Mouse (Mus musculus) kidney, adult 9 months (tissue): Measurements from ENCODE around the gene Ccdc92b.
"Not testable (repeated sequence)": the region's sequence is repeated elsewhere in the genome, so short reads cannot be mapped to it uniquely, and the experiment has no call there.

Experiments used
- DNase-seq: peaks from one replicate; pipeline ENCODE4 v3.0.0; 2022

Ccdc92b gene

DNA sequence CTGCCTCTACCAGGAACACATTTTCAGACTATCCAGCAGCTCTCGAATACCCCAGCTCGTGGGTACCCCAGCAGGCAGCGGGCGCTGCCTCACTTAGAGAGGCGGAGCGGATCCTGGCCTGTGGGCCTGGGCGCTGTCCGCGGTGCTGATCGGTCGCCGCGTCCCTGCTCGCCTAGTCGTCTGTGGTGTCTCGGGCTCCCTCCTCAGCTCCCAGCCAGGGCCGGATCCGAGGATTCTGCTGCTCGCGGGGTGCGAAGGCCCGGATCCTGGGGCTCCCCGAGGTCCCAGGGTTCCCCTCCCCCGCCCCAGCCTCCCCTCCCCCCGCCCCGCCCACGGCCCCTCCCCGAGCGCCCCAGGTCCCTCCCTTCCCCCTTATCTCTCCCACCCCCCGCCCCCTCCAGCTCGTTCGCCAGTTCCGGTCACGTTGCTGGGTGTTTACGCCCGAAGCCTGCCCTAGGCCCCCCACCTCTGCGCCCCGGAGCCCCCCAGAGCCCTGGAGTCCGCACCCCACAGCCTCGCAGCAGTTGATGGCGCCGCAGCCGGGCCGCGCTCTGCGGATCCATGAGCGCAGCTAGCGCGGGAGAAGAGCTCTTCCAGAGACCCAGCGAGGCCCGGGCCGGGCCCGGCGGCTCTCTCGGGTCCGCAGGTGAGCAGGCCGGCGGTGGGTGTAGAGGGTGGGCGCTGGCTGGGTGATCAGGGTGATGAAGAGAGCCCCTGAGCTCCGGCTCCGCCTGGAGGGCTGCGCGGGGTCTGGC, at the start of gene Ccdc92b:
Gene Ccdc92b, plus strand, starts transcription at position 405 of the 755 bp plus-strand sequence.
- DNase-seq, result peak; percentile 76

DNA sequence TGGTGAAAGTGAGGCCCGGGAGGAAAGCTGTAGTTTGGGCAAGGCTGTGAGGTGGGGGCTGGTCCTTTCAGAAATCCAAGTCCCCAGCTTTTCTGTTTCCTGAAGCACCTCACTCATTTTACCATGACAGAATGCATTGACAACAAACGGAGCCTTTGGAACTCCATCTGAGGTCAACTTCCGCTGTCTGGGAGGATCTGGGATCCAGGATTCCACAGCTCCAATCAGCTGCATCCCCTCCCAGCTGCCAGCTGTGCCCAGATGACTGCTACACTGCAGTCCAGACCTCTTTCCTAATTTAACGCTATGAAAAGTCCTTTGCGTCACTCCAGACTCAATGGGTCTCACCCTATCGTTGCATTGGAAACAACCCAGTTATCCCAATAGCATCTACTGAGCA, 49.7 kb upstream of the Ccdc92b start:
- DNase-seq, result no peak

DNA sequence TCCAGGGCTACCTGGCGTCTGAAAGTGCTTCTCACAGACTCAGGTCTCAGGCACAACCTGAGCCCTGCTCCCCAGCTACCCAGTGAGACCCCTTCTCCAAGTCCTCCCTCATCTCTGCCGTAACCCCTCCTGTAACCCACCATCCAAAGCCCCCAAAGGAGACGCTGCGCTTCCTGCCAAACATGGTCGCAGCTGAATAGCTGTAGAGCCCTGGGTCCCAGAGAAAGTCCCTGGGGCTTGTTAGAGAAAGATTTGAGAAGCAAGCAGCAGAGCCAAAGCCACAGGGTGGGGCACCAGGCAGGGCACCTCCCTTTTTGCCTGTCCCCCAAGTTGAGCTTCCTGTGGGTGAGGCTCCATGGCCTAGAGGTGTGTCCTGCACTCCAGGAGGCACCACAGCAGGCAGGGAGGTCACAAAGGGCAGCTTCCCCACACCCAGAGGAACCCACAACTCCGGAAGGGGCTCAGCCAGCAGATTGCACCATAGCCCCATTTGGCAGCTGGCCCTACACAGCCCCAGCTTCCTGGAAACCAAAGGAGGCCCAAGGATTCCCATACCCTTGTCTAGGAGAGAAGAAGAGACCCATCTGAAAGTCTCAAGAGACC, 46.8 kb upstream of the Ccdc92b start:
- no peak for DNase-seq

DNA sequence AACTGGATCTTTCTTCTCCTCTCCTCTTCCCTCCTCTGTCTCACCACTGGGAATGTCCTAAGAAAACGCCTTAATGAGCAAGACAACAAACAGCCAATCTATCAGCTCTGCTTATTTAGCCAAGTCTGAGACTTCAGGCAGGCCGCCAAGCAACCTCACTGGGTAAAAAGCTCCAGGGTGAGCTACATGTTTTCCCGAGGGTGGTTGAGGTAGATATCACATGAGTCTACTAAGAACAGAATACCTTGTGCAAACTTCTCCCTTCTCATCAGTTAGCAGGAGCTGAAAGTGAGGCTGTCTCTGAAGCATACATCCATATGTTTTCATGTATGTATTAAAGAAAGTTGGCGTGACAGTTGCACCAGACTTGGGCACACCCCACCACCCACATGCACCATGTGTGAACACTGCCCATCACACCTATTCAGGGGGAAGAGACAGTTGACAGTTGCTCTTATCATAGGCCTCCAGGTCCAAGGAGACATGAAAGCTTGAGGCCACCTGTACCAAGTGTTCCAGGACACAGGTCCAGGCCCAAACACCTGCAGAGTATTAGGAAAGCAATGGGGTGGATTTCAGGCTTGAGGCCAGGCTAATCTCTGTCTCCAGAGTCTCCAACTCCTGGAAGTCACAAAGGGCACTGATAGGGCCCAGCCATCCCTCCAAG, 44.5 kb upstream of the Ccdc92b start:
- DNase-seq, result no peak

DNA sequence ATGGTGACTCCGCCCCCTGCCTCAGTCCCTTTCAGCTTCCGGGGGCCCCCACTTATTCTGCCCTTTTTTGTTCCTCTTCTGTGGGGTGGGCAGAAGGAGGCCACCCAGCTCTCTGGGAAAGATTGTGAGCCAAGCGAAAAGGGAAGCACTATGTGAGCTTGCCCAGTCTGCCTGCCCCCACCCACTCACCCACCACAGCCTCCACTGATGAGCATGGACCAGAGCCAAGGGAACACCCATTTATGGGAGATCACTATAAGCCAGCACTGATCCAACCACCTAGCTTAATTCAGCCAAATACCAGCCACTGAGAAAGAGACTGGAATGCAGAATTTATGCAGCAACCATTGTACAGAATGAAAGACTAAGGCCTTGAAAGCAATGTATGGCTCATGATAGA, 43.5 kb upstream of the Ccdc92b start:
- DNase-seq, result no peak

DNA sequence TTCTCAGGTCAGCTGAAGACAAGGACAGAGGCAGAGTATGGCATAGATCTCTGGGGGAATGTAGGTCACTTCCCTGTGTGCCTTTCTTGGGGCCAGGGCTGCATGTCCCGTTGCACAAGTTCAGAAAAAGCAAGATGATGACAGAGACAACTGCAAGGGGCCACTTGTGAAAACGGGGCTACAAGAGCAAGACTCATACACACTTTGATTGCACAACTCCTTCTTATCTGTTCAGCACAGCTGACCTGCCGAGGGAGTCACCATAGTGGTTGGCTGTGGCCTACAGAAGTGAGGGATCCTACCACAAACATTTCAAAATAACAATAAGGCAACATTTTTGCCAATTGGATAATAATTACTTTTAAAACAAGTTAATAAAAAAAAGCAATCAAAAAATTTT, 42.3 kb upstream of the Ccdc92b start:
- DNase-seq, result no peak

DNA sequence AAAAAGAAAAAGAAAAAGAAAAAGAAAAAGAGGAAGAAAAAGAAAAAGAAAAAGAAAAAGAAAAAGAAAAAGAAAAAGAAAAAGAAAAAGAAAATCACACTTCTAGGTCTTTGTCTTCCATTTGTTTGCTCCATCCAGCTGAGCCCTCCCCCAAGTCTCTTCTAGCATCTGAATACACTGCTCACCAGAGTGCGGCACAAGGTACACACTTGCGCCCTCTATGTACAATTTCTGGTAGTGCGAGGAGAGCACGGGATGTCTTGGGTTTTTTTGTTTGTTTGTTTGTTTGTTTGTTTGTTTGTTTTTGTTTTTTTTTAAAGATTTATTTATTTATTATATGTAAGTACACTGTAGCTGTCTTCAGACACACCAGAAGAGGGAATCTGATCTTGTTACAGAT, 38.1 kb upstream of the Ccdc92b start:
- DNase-seq, result not testable (repeated sequence)

DNA sequence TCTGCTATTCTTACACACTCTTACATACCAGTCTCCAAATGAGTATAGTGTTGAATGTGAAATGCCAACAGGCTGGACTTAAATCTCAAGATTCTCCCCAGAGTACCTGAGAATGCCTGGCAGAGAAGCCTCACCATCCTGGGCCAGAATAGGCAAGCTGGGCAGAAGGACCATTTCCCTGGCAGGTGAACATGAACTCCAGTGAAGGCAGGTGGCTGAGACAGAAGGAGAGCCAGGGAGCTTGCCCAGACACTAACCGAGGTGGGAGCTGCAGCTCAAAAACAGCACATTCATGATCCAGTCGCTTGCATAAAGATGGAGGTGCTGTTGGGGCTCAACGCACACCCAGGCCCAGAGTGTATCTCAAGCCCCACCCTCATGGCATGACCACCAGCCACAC, 36.9 kb upstream of the Ccdc92b start:
- DNase-seq, result no peak

DNA sequence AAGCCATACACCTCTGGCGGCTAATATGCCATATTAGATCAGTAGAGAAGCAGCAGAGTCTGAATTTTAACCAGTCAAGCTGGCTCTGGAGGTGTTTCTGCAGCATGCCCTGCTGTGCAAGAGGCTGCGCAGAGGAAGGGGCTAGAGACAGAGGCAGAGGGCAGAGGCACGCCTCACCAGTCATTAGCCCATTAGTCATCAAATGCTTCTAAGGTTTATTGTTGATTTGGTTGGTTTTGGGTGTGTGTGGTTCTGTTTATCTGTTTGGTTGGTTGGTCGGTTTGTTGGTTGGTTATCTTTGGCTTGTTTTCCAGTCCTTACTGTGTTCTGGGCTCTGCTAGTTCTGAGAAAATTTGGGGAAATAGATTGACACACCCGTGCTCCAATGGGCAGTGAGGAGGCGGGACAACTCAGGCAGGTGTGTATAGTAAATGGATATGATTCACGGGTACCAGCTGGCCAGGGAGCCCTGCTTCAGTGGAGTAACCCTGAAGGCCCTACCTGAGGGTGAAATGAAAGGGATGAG, 35.5 kb upstream of the Ccdc92b start:
- DNase-seq, result no peak

DNA sequence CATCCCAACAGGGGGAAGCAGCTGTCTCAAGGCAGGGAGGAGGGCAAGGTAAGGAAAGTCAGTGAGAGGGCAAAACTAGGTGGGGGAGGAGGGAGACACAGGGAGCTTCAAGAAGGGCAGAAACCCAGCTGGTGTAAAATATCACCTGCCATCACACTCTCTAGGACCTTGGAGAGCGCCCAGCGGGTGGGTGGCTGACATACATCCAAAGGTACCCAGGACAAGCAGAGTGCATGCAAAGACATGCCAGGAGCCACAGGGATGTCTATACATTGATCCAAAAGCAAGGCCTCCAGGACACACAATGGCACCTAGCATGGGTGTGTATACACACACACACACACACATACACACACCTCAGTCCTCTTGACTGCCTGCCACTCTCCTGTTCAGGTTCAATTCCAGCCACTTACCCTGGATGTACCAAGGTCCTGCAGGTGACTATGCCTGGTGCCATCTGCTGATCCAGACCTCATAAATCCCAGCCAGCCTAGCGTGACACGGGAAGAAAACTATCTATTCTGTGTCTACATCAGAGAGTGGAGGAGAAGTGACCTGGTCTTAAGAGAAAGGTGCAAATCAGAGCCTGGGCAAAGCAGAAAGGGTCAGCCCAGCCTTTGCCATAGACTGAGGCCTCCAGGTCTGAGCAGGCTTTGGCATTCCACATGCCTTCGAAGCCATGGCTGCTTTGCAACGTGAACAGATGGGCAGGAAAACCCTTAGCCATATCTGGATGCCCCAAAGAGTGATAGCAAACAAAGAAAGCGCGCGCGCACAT, 34.3 kb upstream of the Ccdc92b start:
- DNase-seq, result peak; percentile 4

DNA sequence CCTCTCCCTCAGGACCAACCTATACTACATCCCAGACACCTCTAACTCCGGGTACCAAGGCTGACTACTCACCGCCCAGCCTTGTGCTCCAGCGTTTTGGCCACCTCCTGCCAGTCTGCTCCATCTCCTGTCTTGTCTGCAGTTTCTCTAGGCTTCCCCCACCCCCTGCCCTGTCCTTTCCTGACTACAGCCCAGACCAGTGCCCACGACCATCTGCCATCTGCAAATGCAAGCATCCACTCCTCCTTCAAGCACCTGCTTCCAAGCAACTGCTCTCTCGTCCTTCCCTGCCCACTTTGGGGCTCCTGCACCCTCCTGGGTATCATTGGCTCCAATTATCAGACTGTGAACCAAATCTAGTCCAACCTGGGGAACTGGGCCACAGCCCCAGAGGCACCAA, 33.0 kb upstream of the Ccdc92b start:
- DNase-seq, result no peak

DNA sequence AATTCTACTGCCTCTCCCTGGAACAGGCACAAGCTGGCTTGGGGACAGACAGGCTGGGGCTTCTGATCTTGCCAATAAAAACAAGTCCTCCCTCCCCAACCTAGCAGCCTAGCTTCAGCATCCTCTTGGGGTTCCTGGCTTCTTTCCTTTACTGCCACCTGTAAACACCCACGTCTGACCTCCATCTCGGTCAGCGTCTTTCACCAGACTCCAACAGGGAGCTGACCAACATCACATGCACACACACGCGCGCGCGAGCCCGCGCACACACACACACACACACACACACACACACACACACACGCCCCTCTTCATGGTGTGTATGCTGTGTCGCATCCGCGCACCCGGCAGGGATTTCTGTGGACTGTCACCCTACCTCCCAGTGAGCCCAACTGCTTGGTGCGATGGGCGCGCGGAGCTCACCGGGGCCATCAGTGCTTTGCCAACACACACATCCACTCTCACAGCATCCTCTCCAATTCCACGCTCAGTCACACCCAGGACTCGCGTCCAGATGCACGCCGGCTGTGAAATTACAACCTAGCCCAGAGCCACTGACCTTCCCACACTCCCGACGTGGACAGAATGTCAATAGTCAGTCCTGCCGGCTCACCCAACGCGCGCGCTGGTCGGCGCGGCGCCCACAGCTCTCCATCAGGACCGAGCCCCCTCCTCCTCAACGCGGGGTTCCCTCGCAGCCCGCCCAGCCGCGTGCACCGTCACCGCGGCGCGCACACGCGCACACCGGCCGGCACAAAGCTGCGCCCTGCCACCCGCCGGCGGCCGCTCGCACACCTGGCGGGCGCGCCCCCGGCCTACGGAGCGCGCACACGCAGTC, 29.8 kb upstream of the Ccdc92b start:
- DNase-seq, result no peak

DNA sequence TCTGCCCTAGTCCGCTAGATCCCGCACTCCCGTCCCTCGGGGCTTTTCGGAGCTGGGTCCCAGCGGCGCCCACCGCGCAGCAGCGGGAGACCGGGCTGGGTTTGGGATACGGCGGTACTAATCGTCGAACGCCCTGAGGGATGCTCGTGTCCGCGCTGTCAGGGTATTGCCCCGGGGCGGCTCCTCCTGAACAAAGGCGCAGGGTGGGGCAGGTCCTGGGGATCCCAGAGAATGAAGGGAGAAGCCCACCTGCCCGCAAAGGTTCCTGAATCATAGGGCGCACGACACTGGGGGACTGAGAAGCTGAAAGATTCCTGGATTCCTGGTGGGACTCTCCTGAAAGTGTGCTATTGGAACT, 29.2 kb upstream of the Ccdc92b start:
- DNase-seq, result no peak

DNA sequence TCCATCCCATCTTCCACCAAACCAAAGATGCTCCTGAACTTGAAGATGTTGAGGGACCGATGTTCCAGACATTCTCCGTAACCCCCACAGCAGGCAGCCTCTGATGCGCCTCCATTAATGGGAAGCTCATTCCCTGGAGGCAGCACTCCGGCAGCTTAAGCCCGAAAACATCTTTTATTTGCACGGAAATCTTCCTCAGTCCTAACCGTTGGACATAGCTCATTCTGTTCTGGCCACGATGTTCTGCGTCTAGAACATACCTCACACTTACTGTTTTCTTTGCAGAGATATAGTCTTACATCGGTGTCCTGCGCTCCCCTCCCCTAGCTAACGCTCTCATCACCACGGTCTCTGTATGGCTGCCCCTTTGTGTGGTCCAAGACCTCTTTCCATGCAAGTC, 28.7 kb upstream of the Ccdc92b start:
- no peak for DNase-seq

DNA sequence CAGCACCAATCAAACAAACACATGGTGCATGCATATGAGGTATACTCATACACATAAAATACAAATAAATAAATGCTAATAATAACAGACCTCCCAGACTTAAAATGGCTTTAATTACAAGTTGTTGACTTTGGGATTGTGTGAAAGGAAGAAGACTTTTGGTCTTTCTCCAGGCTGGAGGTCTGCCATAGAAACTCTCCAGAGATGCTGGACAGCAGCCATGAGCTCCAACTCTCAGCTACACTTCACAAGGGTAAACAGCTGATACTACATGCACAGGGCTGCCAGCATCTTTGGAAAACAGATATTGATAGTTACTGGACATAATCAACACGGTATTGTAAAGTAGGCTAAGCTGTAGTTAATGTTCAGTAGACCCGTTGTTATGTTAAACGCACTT, 27.2 kb upstream of the Ccdc92b start:
- no peak for DNase-seq

DNA sequence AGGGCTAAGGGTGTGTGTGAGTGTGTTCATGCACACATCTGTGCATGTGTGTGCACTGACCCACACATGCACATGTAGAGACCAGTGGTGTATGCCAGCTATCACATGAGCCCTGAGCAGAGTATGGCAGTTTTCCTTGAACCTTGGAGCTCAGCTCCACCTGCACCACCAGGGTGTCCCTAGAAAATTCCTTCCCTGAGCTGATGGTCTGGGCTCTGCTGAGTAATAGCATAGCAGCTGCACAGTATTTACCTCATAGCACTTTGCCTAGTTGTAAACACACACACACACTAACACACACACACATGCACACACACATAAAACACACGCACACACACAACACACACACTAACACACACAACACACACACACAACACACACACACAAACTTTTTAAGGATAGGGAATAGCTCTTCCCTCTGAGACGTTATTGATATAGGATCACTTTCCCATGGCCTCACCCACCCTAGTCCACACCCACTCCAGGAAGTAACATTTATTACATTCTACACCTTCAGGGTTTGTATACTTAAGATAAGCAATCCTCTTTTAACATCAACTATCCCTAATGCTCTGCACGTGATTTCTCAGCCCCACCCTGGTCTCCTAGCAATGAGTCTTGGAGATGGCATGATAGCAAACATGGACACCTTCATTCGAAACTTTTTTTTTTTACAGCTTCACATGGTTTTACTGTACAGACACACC, 22.0 kb upstream of the Ccdc92b start:
- DNase-seq, result no peak

DNA sequence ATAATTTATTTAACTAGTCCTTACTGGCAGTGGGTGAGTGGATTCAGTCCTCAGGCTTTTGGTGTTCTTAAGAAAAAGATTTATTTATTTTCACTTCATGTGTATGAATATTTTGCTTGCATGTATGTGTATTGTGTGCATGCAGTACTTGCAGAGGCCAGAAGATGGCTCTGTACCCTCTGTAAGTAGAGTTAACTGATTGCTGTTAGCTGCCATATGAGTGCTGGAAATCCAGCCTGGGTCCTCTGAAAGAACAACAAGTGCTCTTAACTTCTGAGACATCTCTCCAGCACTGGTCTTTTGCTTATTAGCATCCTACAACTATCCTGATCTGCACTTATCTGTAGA, 21.4 kb upstream of the Ccdc92b start:
- no peak for DNase-seq

DNA sequence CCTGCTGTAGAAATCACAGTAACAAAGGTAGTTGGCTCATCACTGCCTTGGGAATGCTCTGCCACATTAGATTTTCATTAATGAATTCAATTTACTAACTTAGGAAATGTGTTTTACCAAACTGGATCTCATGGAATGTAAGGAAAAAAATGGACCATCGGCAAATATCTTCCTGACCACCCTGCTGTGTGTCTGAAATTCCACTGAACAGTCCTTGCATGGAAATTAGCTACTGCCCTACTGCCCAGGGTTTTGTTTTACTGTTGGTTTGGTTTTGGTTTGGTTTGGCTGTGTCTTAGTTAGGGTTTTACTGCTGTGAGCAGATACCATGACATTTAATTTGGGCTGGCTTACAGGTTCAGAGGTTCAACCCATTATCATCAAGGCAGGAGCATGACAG, 17.1 kb upstream of the Ccdc92b start:
- no peak for DNase-seq

DNA sequence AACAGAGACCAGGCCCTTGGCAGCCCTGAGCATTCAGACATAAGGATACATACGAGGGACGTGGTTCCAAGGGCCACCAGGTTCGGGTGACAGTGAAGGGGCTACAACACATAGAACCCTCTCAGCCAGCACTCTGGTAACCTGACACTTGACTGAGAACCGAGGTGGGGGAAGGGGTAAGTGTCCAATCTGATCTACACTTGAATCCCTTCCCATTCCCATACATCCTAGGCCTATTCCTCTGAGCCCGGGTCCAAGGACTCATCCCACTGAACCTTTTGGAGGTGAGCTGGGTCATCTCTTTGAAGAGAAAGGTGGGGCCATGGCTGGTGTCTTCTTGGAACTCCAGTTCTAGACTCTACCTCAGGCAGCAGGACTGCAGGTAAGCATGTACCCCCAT, 9.3 kb upstream of the Ccdc92b start:
- DNase-seq, result no peak

DNA sequence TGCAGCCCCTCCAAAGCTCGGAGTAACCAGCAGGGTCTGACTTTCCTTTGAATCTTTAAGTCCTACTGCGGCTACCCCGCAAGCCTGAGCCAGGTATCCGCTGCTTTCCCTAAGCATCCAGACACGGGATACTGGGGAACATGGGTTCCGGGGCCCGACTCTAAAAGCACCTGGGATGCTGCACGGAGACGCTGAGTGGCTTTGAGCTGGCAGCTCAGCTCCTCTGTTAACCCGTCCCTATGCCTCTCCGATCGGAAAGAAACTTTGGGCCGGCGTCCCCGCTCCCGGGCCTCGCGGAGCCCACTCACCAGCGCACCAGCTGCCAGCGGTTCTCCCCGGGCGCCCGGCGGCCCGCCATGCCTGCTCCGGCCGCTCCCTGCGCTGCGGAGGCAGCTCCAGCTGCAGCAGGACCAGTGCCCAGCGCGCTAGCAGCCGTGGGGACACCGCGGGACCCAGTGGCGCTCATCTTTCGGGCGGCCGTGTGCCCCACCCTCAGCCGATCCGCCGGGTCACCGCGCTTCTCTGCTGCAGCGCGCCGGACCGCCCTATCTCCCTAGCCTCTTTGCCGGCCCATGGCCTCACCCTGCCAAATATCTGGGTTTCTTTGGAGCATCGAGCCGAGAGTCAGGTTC, 8.7 kb upstream of the Ccdc92b start, which contains the start of gene Rap1gap2:
Gene Rap1gap2, minus strand, starts transcription at position 371 of the 632 bp plus-strand sequence.
- no peak for DNase-seq

DNA sequence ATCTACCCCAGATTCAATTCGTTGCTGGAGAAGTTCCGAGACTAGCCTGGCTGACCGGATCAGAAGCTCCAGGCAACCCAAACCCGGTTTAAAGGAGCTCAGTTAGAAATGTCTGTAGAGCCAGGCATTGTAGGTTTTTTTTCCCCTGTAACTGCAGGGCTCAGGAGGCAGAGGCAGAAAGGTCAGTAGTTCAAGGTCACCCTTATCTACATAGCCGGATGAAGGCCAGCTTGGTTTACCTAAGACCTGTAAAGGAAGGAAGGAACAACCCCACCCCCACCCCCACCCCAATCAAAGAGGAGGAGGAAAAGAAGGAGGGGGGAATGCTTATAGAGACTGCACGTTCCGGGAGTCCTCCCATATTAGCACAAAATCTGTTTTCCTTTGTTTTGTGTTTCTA, 8.0 kb upstream of the Ccdc92b start:
- no peak for DNase-seq
